Mouse (Mus musculus) lung, postnatal 25 days (tissue): ENCODE results near the gene Islr2.

ENCODE experiments used
- DNase-seq: peaks from one replicate; pipeline ENCODE4 v3.0.0; 2022; ENCODE audit warnings: low spot score

The Islr2 gene

DNA sequence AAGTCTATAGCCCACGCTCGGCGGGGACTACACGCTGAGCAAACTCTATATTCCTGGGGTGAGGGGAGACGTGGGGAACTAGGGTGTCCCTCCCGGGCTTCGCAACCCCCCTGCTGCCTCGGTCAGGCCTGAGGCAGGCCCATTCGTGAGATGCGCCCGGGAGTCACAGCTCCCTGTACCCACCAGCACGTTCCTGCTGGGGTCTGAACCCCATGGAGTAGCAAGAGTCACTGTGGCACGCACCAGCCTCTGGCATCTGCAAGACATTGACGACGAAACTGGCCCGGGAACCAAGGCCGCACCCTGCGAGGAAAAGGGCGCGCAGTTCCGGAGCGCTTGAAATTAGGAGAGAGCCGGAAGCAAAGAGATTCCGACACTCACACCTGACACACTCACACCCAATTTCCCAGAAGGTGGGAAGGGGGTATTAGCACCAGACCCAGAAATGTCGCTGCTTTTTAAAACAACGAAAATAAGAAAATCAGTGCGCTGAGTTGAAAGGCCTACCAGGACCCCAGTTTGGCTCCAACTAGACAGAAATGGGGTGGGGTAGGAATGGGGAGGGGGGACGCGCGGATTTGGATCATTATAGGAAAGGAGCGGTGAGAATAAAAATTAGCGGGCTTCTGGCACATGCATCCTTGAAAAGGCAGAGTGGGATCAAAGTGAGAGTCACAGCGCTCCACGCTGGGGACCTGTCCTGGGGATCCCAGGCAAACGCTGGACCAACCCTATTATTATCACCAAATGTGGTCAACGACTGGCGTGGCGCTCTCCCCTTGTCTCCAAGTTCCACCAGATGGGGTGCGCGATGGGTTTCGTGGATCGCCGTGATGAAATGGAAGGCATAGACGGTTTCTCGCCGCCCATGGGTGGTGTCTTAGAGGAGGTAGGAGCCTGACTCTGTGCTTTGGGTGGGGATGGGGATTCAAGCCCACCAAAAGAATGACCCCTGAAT lies 7.2 kb downstream of the Islr2 start:
- no peak for DNase-seq

DNA sequence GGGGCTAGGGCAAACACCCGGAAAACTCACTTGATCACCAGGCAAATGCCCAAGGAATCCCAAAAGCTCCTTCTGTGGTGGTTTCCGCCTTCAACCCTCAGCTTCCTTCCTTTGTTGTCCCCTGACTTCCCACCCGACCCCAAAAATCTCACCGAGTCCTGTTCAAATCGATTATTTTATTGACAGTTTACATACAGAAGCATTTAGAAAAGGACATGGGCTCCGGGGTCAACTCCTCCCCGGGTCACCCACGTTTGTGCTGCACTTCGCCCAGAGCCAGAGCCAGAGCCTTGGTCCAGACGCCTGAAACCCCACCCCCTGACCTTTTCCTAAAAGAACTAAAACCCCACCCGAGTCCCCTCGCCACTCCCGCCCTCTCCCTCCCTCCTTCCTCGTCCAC lies 8.0 kb downstream of the Islr2 start:
- no peak for DNase-seq

DNA sequence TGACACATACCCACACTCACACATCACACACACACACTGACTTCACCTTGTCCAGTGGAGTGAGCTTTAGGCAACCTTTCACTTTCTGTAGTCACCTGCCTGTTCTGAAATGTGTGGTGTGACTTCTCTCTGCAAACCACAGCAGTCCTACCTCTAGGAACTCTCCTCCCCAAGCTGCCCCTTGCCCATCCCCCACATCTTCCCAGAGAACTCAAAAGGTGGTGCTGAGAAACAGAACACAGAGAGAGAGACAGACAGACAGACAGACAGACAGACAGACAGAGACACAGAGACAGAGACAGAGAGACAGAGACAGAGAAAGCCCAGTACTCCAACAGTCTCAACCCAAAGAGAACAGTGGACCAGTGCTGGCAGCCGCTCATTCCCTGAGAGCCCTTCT lies 8.4 kb downstream of the Islr2 start:
- DNase-seq, result no peak

DNA sequence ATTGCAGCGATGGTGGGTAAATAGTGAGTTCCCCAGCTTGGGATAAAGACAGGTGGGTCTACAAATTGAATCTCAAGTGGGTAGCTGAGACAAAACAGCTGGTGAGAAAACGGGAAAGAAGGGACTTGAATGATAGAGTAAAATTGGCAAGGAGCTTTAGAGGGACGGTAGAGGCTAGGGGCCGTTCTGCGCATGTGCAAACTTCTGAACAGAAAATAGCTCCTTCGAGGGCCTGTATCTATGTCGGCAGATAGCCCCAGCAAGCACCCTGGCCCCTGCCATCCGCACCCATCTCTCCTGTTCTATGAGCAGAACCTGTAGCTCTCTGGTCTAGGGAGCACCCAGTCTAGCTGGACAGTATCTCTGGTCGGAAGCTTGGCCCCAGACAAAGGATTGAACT lies 9.9 kb downstream of the Islr2 start:
- no peak for DNase-seq

DNA sequence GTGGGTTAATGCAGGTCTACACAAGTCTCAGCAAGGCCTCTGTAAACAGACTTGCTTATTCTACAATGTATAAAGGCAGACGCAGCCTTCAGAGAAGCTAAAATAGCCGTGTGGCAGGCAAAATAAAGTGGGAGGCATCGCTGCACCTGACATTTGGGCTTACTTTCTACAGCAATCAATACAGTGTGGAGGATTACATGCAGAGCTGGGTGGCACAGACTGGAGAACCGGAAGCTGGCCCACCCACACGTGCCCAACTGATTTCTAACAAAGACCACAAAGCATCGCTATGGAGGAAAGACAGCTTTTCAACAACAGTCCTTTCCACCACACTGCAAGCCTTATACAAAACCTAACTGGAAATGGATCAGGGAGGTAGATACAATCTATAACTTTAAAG lies 19.7 kb downstream of the Islr2 start:
- no peak for DNase-seq

DNA sequence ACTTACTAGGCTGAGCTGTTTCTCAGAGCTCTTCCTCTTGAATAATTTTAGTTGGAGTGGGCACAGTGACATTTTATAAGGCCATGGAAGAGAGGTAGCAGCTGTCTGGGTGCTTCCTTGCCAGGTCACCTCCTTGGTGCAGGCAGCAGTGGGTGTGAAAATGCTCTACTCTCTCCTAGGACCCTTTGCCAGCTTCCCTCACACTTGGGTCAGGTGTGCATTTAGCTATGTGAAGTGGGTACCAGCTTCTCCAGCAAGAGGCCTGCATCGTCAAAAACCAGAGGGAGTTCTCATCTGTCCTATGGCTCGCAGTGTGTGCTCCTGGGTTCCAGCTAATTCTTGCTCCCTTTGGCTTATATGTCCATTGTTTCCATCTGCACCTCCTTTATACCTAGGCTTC lies 24.7 kb downstream of the Islr2 start:
- DNase-seq, result no peak

DNA sequence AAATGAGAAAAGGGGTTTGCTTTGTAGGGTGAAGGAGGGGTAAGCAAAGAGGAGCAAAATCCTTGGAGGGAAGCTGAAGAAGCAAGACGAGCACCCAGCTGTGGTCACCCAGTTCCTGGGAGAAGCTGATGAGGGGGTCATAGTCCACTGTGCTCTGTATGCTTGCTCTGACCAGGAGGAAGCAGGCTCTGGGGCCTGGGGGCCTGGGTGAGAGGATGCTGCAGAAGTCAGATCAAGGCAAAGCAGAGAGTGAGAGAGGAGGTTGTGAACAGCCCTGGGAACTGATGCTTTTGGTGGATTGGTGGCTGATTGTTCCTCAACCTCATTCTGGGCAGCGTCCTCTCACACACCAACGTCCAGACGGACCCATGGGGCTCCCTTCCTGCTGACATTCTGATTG lies 27.0 kb downstream of the Islr2 start:
- DNase-seq, result no peak

DNA sequence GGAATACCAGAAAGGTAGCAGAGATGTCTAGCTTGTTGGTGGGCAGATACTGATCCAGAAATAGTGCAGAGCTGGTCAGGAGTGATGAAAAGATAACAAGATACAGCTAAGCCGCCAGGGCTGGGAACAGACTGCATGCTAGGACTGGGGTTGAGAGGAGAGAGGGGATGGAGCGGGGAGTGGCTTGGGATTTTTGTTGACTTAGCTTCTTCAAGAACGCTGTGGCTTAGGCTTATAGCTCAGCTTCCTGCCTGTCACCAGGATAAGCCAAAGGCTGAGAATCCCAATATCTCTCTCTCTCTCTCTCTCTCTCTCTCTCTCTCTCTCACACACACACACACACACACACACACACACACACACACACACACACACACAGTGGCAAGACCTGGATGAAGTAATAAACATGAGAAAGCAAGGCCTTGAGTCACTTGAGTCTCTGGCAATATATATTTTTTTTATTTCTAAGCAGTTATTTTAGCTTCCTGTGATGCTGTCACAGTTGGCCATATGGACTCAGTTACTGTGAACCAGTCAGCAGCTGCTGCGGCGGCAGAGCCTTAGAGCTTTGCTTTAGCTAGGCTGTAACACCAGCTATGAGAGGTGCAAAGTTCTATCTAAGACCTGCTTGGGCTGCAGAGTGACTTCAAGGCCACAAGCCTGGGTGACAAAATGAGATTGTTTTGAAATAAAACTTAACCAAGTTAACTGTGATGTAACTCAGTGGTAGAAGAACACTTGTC lies 28.2 kb downstream of the Islr2 start:
- DNase-seq, result no peak

DNA sequence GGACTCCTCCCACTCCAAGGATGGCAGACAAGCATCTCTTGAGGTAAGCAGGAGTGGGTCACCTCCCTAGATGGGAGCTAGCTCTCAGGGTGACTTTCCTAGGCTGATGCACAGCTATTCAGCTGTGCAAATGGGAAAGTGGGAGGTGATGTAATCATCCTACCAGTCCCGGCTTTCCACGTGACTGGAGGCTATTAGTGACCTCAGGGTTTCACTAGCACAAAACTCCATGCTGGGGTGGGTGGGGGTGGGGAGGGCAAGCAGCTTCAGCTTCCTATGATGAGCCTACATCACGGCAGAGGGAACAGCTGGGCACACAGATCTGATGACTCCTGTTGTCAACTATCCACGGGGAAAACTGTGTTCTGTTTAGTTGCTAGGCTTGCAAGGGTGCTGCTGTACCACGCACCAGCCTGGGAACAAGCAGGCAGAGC lies 29.3 kb downstream of the Islr2 start:
- DNase-seq, result no peak

DNA sequence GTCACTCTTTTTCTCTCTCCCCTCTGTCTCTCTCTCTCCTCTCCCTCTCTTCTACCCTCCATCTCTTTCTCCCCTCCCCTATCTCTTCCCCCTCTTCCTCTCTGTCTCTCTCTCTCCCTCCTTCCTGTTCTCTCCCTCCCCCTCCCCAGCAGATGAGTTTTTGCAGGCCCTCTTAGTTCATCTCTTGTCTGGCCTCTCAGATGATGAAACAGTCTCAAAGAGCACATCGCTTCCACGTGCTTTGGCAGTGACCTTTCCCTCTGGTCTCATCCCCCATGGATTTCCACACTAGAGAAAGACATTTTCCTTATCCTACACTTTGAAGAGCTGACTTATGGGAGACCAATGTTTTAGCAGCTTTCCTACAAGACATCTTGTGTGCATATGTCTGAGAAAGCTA lies 31.3 kb downstream of the Islr2 start:
- DNase-seq, result no peak

DNA sequence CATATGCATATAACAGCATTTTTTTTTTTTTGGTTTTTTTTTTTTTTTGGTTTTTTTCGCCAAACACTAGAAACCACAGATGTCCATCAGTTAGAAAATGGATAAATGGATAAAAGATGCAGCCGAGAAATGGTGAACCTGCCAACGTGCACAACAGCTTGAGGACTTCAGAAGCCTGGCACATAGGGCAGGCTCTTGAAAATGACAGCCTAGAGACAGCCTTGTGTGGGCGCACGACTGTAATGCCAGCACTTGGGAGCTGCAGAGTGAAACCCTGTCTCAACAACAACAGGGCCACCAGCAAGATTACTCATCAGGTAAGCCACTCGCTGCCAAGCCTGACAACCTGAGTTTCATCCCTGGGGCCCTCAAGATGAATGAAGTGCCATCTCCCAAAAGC lies 34.7 kb downstream of the Islr2 start:
- no peak for DNase-seq

DNA sequence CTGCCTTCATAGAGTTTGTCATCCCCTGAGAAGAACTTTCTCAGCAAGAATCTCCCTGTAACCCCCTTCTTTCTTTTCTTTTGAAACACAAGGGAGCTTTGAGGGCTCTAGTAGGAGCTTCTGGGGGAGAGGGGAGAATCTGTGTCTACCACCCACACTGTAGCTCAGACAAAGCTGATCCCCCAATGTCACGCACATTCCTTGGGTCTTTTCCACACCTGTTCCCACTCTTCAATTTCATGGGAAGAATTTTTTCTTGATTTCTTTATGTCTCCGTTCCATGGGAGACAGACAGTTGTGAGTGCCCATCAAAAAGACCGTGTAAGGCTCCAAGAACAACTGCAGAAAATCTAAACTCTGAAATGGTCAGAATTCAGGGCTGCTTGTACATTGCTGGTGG lies 35.2 kb downstream of the Islr2 start:
- DNase-seq, result no peak

DNA sequence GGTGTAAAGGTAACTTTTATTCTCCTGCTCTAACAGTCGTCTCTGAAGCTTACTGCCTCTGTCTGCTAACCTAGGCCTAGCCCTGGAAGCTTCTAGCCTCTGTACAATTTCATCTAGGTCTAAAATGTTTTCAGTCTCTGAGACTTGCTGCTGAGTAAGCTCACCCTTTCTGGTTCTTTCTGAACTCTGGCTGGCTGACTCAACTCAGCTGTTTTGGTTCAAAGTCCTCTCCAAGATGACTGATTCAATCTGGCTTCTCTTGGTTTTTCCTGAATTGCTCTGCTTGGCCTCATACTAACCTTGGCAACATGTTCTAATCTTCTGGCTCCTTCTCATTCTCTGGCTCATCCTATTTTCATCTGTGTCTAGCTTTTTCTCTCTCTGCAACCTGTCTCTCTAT lies 38.3 kb downstream of the Islr2 start:
- no peak for DNase-seq

DNA sequence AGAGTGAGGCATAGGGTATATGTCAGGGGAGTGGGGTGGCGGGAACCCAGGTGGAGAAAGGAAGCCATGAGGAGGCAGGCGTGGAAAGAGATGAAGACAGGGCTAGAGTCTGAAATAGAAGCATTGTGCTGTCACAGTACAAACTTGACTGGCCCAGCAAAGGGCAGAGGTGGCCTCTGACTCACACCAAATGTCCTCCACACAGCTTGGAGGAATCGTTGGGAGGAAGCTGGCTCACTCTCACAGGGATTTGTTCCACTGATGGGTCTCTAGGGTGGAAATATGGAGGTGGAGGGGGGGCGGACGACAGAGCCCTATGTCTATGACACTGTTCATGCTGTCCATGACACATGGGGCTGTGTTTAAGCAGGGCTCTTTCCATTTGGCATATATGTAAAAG lies 41.0 kb downstream of the Islr2 start:
- no peak for DNase-seq

DNA sequence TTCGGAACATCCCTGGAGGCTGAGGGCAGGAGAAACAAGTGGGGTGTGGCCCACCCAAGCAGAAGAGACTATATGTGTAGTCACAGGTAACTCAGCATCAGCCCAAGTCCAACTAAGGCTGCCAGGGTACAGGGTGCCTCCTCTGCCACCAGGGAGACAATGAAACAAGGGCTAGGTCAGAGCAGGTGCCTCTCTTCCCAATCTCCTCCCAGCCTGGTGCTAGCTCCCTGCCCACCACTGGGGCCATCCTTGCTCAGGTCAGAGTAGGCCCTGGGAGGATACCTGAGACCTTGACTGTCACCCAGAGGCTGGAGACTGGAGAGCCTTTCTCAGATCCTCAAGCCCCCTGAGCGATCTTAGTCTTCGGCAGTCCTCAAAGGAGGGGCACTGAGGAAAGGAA lies 41.9 kb downstream of the Islr2 start:
- no peak for DNase-seq

DNA sequence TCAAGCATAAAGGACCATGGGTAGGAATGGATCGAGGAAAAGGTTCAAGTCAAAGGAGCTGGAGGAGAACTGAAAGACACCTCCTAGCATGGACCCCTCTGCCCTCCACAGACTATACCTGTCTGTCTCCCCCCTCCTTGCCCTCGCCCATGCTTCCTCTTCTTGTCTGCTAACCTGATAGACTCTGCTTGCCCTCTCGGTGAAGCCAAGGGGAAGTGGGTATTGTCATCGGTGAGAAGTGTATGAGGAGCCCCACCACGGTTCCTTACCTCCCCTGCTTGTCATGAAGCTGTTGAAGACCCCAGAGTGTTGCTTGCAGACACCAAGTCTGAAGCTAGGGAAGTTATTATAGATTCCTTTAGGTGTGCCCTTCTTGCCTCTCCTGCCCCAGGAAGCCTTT lies 43.8 kb downstream of the Islr2 start:
- DNase-seq, result no peak

DNA sequence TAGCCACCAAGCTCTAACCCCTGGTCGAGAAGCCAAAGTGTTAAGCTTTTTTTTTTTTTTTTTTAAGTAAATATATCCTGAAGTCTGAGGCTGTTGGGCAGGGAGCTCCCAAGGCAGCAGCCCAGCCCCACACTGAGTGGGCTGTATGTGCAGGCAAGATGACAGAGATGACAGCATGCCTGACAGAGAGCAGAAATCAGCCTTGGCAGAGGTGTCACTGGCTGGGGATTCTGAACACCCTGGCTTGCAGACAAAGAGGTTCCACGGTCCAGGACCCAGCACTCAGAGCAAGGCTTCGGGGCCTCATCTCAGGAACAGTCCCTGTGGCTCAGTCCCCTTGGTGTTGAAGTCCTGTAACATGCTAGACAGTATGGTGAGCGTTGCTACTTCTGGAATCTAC lies 44.3 kb downstream of the Islr2 start:
- DNase-seq, result no peak

DNA sequence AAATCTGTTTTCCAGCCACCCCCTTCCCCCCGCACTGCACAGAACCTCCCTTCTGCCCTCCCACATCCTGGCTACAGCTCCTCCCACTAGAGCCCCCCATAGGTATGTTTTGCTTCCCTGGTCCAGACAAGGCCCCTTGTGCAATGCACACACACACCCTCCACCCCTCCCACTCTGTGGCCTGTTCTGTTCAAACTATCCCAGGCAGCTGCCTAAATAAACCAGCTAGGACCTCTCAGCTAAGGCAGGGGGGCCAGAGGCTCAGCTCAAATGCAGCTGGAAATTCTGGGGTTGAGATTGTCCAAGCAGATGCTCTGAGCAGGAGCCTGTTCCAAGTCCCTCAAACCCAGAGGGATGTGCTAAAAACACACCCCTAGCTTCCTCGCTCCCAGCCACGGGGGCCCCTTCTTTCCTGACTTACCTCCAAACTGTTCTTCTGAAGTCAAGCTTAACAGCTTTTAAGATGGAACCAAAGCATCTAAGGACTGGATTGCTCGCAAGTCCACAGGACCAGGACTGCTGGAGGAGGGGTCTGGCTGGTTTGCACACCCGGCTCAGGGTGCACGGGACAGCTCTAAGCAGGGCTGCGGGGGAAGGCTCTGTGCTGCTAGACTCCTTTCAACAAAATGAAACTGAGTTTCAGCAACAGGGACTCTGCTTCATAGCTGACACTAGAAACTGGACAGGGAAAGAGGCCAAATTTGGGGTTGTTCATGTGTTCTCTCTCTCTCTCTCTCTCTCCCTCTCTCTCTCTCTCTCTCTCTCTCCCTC lies 45.4 kb downstream of the Islr2 start:
- no peak for DNase-seq

DNA sequence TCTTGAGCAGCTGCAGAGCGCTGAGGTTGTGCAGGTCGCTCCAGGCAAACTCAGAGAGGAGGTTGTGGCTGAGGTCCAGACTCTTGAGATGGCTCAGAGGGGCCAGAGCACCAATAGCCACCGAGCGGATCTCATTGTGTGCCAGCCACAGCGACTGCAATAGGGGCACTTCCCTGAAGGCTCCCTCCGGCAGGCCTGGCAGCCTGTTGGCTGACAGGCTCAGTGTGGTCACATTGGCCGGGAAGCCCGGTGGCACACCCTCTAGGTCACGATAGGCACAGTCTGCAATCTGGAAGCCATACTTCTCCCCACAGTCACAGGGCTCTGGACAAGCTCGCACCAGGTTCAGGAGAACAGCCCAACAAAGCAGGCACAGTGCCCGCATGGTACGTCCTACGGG lies 46.3 kb downstream of the Islr2 start:
- no peak for DNase-seq

DNA sequence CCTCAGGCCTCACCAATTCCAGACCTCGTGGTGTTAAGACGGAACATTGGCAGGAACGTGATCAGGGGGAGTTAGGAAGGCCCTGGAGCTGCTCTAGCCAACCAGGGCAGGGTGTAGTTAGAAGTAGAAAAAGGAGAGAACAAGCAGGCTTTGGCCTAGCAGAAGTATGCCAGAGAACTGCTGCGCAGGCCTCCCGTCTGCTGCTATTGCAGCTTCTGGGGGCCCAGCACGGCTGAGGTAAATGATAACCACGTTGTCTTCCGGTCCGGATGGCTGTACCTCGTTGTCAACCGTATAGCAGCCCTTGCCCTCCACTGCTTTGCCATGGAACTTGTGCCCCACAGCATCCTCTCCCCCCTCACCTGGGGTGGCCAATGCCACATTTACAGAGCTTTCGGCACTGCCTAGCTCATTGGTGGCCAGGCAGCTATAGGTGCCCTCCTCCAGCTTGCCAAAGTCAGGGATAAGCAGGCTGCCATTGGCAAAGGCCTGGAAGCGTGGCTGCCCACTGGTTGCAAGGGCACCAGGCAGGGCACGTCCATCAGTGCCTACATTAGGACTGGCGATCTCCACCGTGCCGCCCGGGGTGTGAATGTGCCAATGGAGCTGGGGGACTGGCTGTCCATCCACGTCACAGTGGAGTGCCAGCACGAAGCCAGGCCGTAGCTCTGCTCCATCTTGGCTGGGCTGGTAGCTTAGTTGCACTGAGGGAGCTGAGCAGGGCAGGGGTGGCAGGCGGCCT lies 47.1 kb downstream of the Islr2 start:
- DNase-seq, result no peak

DNA sequence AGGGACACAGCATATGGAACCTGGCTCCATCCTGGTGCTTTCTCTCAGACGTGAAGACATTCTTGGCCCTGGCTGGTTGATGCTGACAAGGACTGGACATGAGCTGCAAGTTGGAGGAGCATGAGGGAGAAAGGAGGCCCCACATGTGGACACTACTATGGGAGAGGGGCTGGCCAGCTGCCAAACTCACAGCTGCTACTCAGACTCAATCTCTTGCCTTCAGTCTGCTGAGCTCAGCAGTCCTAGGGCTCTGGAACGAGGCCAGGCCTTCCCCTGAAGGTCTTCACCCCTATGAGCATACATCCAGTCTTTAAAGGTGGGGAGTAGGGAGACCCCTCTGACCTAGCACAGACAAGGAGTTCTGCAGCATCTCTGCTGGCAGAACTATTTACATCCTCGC lies 48.8 kb downstream of the Islr2 start:
- DNase-seq, result peak; percentile 13

DNA sequence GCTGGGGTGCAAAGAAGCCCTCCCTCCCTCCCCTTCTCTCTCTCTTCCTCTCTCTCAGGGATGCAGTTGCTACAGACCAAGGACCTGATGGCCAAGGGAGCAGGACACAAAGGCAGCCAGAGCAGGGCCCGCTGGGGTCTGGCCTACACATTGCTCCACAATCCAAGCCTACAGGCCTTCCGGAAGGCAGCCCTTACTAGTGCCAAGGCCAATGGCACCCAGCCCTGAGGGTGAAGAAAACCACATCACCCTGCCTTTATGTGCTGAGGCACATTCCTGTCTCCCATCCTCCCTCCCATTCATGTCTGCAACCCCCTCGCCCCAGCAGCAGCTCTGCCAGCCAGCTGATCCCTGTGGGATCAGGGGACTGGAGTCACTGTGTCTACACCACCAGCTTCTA lies 51.0 kb downstream of the Islr2 start:
- DNase-seq, result no peak
